Mouse (Mus musculus): ENCODE measurements around the gene H3f3a. TPM values are rescaled to one million over a fixed set of nuclear protein-coding genes. Genes with fewer than 3 reads are reported as not detected.

H3f3a gene
- polyA plus RNA-seq, 1 experiment from 2014 or later, result 3,728 TPM

DNA sequence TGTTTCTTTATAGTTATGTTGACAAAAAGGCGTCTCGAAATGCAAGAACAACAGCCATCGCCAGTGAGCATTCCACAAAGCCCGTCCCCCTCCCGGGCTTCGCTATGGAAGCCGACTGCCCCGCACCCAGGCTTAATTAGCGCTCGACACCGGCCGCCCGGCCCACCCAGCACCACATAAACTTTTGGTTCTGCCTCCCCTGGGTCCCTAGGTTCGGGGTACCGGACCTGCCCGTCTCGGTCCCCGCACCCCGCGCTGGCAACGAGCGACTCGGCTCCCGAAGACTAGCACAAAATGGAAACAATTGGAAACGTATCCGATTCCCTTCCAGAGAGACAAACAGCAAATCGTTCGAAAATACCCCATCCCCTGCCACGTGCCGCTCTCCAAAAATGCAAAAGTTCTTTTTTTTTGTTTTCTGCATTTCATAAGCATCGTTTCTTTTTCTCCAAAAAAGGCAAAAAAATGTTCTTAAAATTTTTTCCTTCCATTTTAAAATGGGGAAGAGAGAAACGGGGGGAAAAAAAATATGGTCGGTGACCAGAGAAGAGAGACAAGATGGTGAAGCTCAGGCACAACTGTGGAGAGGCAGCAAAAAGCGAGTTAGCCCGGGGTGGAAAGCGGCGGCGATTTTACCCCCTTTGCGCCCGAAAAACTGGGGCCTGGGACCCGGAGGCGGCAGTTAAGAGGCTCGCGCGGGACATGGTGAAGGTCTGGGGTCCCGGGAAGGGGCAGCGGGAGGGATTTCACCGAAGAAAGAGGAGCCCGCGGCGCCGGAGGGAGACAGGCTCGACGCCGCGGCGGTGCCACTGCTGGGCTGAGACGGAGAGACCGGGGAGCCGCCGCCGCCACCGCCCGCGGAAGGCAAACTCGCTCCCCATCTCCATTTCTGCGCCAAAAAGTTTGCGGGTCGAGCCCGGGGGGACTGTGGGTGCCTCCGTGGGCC is 1.0 kb downstream of the H3f3a start:
- Histone ChIP-seq H3K9me3 (ENCODE audit: control insufficient read depth, low read length) (no peaks in the 10 kb centered on the region), H3K9ac (ENCODE audit: low read length) (peak overlapping the region; percentile 98), H3K36me3 (ENCODE audit: control insufficient read depth, insufficient read depth, low read length) (peaks cover 13% of the 10 kb centered on the region), H3K4me2 (peak overlapping the region; percentile 24), H3K4me3 (ENCODE audit: low read depth, low read length) (peak overlapping the region; percentile 94), H3K27me3 (ENCODE audit: control insufficient read depth, insufficient read depth, low read length) (no peaks in the 10 kb centered on the region), H3K4me1 (ENCODE audit: control insufficient read depth, insufficient read depth, low read length) (peaks cover 25% of the 10 kb centered on the region), H3K27ac (ENCODE audit: low read depth, low read length) (peak overlapping the region; percentile 97)
- under 1% methylated on average over 71 of the region's 71 CpGs for WGBS
- DNase-seq (ENCODE audit: low spot score, missing footprints) (peak; percentile 98), ATAC-seq (ENCODE audit: low FRiP score) (no peak; the same call in 1 of the 2 replicates)

DNA sequence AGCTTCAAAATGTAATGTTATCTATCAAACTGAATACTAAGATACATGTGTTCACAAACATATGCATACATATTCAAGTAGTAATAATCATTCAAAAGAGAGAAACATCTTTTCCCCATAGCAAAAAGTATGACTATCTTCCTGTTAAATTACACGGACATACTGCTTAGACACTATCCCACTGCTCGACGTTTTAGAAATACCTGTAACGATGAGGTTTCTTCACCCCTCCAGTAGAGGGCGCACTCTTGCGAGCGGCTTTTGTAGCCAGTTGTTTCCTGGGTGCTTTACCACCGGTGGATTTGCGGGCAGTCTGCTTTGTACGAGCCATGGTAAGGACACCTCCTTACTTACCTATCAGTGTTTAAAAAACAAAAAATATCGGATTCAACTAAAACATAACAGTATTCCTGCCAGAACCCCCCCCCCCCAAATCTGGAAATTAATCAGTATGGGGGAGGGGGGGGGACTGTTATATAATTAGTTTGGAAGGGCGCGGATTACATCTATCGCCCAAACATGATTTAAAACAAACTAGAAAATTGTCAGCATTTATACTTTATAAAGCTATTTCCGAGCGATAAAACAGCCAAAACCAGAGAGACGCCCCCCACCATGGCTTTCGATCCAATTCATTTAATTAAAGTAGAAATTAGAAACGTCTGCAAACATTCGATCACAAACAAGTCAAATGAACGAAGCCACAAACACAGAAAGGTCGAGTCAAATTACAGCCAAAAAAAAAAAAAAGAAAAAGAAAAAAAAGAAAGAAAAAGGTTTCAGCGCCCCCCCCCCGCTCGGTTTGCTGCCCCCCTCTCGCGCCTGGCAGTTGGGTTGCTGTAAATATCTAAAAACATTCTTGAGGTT is 1.9 kb downstream of the H3f3a start:
- WGBS, result 6% methylated on average over 27 of the region's 27 CpGs
- Histone ChIP-seq H3K27me3 (ENCODE audit: control insufficient read depth, insufficient read depth, low read length) (no peaks in the 10 kb centered on the region), H3K27ac (ENCODE audit: low read depth, low read length) (peak overlapping the region; percentile 97), H3K4me2 (peak overlapping the region; percentile 44), H3K4me3 (ENCODE audit: low read depth, low read length) (peak overlapping the region; percentile 94), H3K9me3 (ENCODE audit: control insufficient read depth, low read length) (no peaks in the 10 kb centered on the region), H3K4me1 (ENCODE audit: control insufficient read depth, insufficient read depth, low read length) (peaks cover 25% of the 10 kb centered on the region), H3K36me3 (ENCODE audit: control insufficient read depth, insufficient read depth, low read length) (peaks cover 21% of the 10 kb centered on the region), H3K9ac (ENCODE audit: low read length) (peak overlapping the region; percentile 98)
- ATAC-seq (ENCODE audit: low FRiP score) (no peak), DNase-seq (ENCODE audit: low spot score, missing footprints) (peak; percentile 92)

DNA sequence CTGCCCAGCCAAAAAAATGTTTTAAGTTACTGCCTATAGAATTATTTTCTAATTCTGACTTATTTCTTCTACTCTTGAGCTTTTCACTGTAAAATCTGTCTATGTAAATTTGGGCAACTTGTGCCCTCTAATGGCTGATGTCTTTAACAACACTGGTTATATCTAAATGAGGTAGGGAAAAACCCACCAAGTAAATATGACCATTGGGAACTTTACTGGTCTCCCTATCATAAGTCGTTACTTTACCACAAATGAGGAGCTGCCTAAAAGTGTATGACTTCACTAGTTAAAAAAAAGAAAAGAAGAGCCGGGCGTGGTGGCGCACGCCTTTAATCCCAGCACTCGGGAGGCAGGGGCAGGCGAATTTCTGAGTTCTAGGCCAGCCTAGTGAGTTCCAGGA is 2.8 kb downstream of the H3f3a start:
- Histone ChIP-seq H3K27me3 (ENCODE audit: control insufficient read depth, insufficient read depth, low read length) (no peaks in the 10 kb centered on the region), H3K36me3 (ENCODE audit: control insufficient read depth, insufficient read depth, low read length) (peaks cover 28% of the 10 kb centered on the region), H3K9ac (ENCODE audit: low read length) (no peak overlapping the region), H3K9me3 (ENCODE audit: control insufficient read depth, low read length) (no peaks in the 10 kb centered on the region), H3K27ac (ENCODE audit: low read depth, low read length) (no peak overlapping the region), H3K4me3 (ENCODE audit: low read depth, low read length) (peak overlapping the region; percentile 94; the same call in 1 of the 2 replicates), H3K4me1 (ENCODE audit: control insufficient read depth, insufficient read depth, low read length) (peaks cover 24% of the 10 kb centered on the region), H3K4me2 (peak overlapping the region; percentile 44)
- ATAC-seq (ENCODE audit: low FRiP score), result no peak
- peak; percentile 84 for DNase-seq (ENCODE audit: low spot score, missing footprints)
- 79% methylated on average over 7 of the region's 7 CpGs for whole genome bisulfite sequencing

DNA sequence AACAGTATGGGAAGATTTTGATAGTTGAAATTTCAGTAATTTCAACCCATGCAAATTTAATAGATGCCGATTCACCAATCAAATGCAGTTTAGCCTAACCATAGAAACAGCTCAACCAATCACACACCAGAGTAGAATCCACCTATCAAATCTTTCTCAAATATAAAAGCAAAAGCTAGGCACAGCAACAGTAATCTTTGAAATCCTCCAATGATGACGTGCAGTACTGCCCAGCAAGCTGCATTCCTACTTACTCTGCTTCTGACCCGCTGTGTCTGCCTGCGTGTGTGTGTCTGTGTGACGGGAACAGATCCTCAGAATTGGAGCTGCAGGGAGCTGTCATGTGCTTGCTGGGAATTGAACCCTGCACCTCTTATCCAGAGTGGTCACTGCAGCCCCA is 4.9 kb downstream of the H3f3a start:
- ATAC-seq (ENCODE audit: low FRiP score) (no peak), DNase-seq (ENCODE audit: low spot score, missing footprints) (no peak)
- H3K9ac ChIP-seq (ENCODE audit: low read length), result no peak overlapping the region
- H3K4me3 ChIP-seq (ENCODE audit: low read depth, low read length), result no peak overlapping the region
- no peaks in the 10 kb centered on the region for H3K9me3 ChIP-seq (ENCODE audit: control insufficient read depth, low read length)
- no peak overlapping the region for H3K4me2 ChIP-seq
- no peak overlapping the region for H3K27ac ChIP-seq (ENCODE audit: low read depth, low read length)
- peaks cover 43% of the 10 kb centered on the region for H3K36me3 ChIP-seq (ENCODE audit: control insufficient read depth, insufficient read depth, low read length)
- peaks cover 8% of the 10 kb centered on the region for H3K4me1 ChIP-seq (ENCODE audit: control insufficient read depth, insufficient read depth, low read length)
- no peaks in the 10 kb centered on the region for H3K27me3 ChIP-seq (ENCODE audit: control insufficient read depth, insufficient read depth, low read length)
- 89% methylated on average over 5 of the region's 5 CpGs for WGBS

DNA sequence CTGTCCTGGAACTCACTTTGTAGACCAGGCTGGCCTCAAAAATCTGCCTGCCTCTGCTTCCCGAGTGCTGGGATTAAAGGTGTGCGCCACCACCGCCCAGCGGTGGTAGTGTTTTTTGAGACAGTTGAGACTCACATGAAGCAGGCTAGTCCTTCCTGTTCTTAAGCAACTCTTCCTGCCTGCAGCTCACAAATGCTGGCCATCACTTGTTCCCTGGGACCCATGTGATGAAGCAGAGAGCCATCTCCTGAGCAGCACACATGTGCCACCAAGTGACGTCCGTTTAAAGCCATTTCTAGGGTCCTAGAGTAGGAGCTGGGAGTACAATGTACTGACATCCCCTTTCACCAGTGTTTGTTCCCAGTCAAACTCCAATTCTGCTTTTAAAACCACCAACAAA is 9.9 kb downstream of the H3f3a start:
- Histone ChIP-seq H3K4me2 (no peak overlapping the region), H3K4me3 (ENCODE audit: low read depth, low read length) (no peak overlapping the region), H3K36me3 (ENCODE audit: control insufficient read depth, insufficient read depth, low read length) (peaks cover 37% of the 10 kb centered on the region), H3K27ac (ENCODE audit: low read depth, low read length) (no peak overlapping the region), H3K9me3 (ENCODE audit: control insufficient read depth, low read length) (no peaks in the 10 kb centered on the region), H3K9ac (ENCODE audit: low read length) (no peak overlapping the region), H3K4me1 (ENCODE audit: control insufficient read depth, insufficient read depth, low read length) (no peaks in the 10 kb centered on the region), H3K27me3 (ENCODE audit: control insufficient read depth, insufficient read depth, low read length) (no peaks in the 10 kb centered on the region)
- WGBS, result 88% methylated on average over 6 of the region's 6 CpGs
- DNase-seq (ENCODE audit: low spot score, missing footprints) (peak; percentile 75), ATAC-seq (ENCODE audit: low FRiP score) (no peak)

DNA sequence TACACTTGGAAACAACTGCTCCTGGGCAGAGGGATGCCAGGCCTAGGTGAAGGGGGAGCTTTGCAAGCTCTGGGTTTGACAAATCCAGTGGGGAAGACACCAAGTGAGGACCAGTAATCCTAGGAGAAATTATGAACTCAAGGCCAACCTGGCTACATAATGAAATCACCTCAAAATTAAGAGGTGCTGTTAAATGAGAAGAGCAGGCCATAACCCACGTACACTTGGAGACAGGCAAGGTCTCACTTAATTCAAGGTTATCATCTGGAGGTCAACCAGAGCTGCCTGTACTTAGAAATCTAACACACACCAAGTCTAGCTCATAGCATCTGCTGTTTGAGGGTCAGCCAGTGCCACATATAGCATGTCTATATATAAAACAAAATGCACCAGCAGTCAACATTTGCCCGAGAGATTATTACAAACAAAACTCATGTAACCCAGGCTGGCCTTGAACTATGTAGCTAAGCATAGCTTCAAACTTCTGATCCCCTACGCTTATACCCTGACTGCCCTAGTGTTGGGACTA is 12.2 kb downstream of the H3f3a start:
- no peak overlapping the region for H3K27ac ChIP-seq (ENCODE audit: low read depth, low read length)
- no peak overlapping the region for H3K4me2 ChIP-seq
- no peak overlapping the region for H3K4me3 ChIP-seq (ENCODE audit: low read depth, low read length)
- ATAC-seq (ENCODE audit: low FRiP score) (no peak), DNase-seq (ENCODE audit: low spot score, missing footprints) (peak; percentile 83)
- H3K9ac ChIP-seq (ENCODE audit: low read length), result no peak overlapping the region
- H3K9me3 ChIP-seq (ENCODE audit: control insufficient read depth, low read length), result no peaks in the 10 kb centered on the region
- no peaks in the 10 kb centered on the region for H3K27me3 ChIP-seq (ENCODE audit: control insufficient read depth, insufficient read depth, low read length)
- 84% methylated on average over 3 of the region's 3 CpGs for WGBS
- no peaks in the 10 kb centered on the region for H3K4me1 ChIP-seq (ENCODE audit: control insufficient read depth, insufficient read depth, low read length)
- peaks cover 24% of the 10 kb centered on the region for H3K36me3 ChIP-seq (ENCODE audit: control insufficient read depth, insufficient read depth, low read length)

DNA sequence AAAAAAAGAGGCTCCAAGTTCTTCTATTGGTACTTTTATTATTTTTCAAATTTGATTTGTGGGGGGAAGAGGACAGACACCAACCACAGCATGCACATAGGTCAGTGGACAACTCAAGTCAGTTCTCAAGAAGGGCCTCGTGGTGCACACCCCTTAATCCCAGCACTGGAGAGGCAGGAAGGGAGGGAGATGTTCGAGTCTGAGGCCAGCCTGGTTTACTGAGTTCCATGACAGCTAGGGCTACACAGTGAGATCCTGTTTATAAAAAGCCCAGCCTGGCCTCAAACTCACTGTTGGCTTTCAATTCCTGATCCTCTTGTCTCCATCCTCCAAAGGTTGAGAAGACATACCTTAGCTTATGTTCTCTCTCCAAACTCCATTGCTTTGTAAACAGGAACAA is 12.9 kb downstream of the H3f3a start:
- Histone ChIP-seq H3K4me3 (ENCODE audit: low read depth, low read length) (no peak overlapping the region), H3K4me2 (no peak overlapping the region), H3K4me1 (ENCODE audit: control insufficient read depth, insufficient read depth, low read length) (no peaks in the 10 kb centered on the region), H3K9me3 (ENCODE audit: control insufficient read depth, low read length) (no peaks in the 10 kb centered on the region), H3K9ac (ENCODE audit: low read length) (no peak overlapping the region), H3K36me3 (ENCODE audit: control insufficient read depth, insufficient read depth, low read length) (peaks cover 17% of the 10 kb centered on the region), H3K27me3 (ENCODE audit: control insufficient read depth, insufficient read depth, low read length) (no peaks in the 10 kb centered on the region), H3K27ac (ENCODE audit: low read depth, low read length) (no peak overlapping the region)
- no peak for ATAC-seq (ENCODE audit: low FRiP score)
- DNase-seq (ENCODE audit: low spot score, missing footprints), result peak; percentile 79
- 63% methylated on average over 2 of the region's 2 CpGs for WGBS

DNA sequence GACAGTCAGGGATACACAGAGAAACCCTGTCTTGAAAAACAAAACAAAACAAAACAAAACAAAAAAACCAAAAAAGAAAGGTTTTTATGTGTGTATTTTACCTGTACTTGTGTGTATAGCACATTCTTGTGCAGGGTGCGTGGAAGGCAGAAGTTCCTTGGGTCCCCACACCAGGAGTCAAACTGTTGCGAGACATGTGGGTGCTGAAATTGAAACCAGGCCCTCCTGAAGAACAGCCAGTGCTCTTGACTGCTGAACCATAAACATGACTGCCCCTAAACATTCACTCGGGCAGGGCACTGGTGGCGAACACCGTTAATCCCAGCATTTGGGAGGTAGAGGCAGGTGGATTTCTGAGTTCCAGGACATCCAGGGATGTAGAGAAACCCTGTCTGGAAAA is 13.7 kb downstream of the H3f3a start:
- WGBS, result 90% methylated on average over 5 of the region's 5 CpGs

More for the DNA sequence above, 13.7 kb downstream of the H3f3a start:
- peak; percentile 77 for DNase-seq (ENCODE audit: low spot score, missing footprints)
- Histone ChIP-seq H3K27ac (ENCODE audit: low read depth, low read length) (no peak overlapping the region), H3K4me3 (ENCODE audit: low read depth, low read length) (no peak overlapping the region), H3K4me1 (ENCODE audit: control insufficient read depth, insufficient read depth, low read length) (no peaks in the 10 kb centered on the region), H3K4me2 (no peak overlapping the region), H3K27me3 (ENCODE audit: control insufficient read depth, insufficient read depth, low read length) (no peaks in the 10 kb centered on the region), H3K9ac (ENCODE audit: low read length) (no peak overlapping the region), H3K36me3 (ENCODE audit: control insufficient read depth, insufficient read depth, low read length) (peaks cover 9% of the 10 kb centered on the region; the same call in 1 of the 2 replicates), H3K9me3 (ENCODE audit: control insufficient read depth, low read length) (no peaks in the 10 kb centered on the region)
- no peak for ATAC-seq (ENCODE audit: low FRiP score)
